Mouse (Mus musculus) CH12.LX (cell line): ENCODE measurements around the gene Tmprss12.
"Not testable (repeated sequence)": the region's sequence is repeated elsewhere in the genome, so short reads cannot be mapped to it uniquely, and the experiment has no call there.

Experiments
- MAFK ChIP-seq: IDR thresholded peaks from 2 replicates; pipeline ENCODE4 v1.6.1; 2011; ENCODE audit warnings: low read length, improper control_type of control experiment; ENCODE audit not compliant: insufficient replicate concordance
- ZNF384 ChIP-seq: IDR thresholded peaks from 2 replicates; pipeline ENCODE4 v1.6.1; 2012; ENCODE audit warnings: low read depth, low read length, improper control_type of control experiment, inconsistent platforms

- TF ChIP-seq MAFK, ZNF384: not testable (repeated sequence)
These were observed 51.7 kb downstream of the Tmprss12 start for GRCm38 (mm10) chr15:100332077-100332961.
